Mouse (Mus musculus) thymus, adult 2 months (tissue): Measurements from ENCODE around the gene Wdr24.

Experiments
- CTCF ChIP-seq: fragments of 200-500 bp; IDR thresholded peaks from 2 replicates; pipeline ENCODE4 v1.5.1; 2012; ENCODE audit warnings: mild to moderate bottlenecking, control low read depth, low read length, moderate library complexity, borderline replicate concordance; ENCODE audit not compliant: control insufficient read depth, poor library complexity, insufficient read depth; ENCODE audit errors: extremely low read depth
- POLR2A ChIP-seq: fragments of 200-500 bp; IDR thresholded peaks from 2 replicates; pipeline ENCODE4 v1.6.1; 2012; ENCODE audit warnings: mild to moderate bottlenecking, low read length, control low read depth, moderate library complexity; ENCODE audit not compliant: control insufficient read depth, poor library complexity, insufficient read depth; ENCODE audit errors: extremely low read depth

DNA sequence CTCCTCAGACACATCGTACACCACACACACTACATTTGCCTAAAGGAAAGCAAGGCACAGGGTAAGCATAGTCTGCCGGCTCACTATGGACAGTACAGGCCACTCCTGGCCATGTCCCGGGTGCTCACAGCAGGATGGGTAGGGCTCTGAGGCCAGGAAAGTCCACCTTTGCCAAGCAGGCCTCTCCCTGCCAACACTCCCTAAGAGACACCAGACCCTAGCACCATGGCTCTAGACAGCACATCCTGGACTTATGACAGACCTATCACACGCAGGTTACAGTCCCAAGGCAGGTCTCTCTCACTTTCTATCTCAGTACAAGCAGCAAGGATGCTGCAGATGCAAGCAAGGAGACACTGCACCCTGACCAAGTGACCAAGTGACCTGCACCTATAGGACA, 19.7 kb downstream of the Wdr24 start:
- TF ChIP-seq POLR2A, result no peak
- no peak for TF ChIP-seq CTCF
